Mouse (Mus musculus) cerebral cortex, adult 2 months (tissue): Measurements from ENCODE around the gene Cd247.

Experiments
- WGBS: fragments of 180-500 bp; shearing (Covaris S2); methylation state at CpG from one replicate; pipeline ENCODE4 v1.1.7; 2018; 5-methylcytosine and 5-hydroxymethylcytosine counted together

Cd247 gene

DNA sequence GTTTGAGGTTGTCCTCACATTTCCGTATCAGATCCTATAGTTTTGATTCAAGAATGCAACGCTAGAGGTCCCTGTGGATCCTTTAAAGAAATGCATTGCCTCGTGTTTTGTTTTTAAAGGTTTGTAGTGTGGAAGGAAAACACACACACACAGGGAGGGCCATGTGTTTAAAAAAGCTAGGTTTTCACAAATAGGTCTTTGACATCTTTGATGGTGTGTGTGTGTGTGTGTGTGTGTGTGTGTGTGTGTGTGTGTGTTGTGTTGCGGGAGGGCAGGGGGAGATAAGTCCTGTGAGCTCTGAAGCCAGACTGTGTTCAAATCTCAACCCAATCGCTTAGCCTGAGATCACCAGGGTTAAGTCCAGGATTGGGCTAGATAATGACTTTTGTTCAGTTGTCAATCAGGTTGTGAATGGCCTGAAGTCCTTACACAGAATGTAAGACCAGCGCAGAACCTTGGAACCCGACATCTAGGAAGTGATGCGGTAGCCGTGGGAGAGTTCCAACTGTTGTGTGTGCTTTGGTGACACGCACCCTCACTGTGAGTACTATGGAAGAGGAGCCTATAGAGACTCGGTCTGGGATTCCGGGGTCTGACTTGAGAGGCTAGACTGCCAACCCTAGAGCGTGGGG is 8.4 kb upstream of the Cd247 start:
- 3% methylated on average over 13 of the region's 13 CpGs for WGBS

DNA sequence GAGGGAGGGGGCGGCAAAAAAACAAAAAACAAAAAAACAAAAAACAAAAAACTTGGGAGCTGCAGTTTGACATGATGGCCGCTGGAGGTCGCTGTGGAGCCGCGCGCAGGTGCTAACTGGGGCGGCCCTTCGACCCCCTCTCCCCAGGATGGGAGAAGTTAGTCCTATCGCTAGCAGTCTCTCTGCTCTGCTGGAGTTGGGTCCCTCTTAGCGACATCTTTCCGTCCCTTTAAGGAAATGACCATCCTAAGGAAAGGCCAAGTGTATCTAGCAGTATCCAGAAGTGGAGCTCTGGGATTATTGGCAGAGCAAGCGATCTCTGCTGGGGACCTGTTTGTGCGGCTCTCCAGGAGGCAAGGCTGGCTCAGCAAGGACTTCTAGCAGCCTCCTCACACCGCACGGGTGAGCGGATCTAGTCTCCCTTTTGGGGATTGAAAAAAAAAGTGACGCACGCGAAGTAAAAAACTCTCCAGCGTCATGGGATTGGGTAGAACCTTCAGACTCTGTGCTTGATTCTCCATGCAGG is 7.8 kb upstream of the Cd247 start:
- 7% methylated on average over 20 of the region's 20 CpGs for WGBS

DNA sequence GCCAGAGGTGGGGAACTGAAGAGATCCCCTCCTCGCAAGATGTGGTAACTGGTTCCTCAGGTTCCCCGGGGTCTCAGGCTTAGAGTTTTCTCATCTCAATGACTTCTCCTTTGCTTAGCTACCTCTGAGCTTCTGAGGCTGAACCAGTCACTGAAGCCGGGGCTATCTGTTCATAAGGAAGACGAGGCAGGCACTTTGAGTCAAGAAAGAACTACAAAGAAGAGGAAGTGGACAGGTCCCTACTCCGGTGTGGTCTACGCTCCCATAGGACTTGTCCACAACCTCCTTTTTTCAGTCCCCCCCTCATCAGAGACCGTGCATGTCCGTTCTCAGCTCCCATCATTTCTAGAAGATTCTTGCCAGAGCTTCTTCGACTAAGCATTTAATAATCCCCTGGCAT is 7.1 kb upstream of the Cd247 start:
- WGBS: 86% methylated on average over 9 of the region's 9 CpGs

GRCm38 (mm10) chr1:165781911-165782310 is 6.6 kb upstream of the Cd247 start:
- 87% methylated on average over 12 of the region's 12 CpGs for WGBS

GRCm38 (mm10) chr1:165786296-165786695 is 2.2 kb upstream of the Cd247 start:
- 42% methylated on average over 11 of the region's 11 CpGs for WGBS

DNA sequence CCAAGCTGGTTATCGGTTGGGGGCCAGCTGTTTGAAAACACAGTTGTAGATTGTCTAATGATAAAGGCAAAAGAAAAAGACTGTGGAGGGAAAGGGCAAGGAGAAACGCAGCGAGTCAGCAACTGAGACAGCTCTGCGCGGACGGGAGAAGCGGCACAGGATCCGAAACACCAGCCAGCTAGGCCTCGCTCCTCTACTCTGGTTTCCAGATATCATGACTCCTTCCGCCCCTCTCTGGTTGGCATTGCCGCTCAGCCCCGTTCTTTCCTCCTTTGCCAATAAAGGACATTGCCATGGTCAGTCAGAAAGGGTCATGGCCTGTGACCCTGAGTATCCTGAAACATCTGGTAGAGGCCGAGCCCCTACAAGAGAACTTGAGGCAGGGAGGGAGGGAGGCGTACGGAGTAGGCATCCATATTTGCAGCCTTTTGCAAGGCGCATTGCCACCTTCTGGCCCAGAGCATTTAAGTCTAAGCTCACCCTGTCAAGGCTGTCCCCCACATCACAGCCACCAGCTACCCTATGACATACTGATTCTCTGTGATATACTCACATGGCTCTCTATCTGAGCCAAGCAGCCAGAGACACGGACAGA is 682 bp downstream of the Cd247 start:
- 93% methylated on average over 17 of the region's 17 CpGs for WGBS

- WGBS: 96% methylated on average over 6 of the region's 6 CpGs
Observed at GRCm38 (mm10) chr1:165789963-165790362, 1.5 kb downstream of the Cd247 start.

DNA sequence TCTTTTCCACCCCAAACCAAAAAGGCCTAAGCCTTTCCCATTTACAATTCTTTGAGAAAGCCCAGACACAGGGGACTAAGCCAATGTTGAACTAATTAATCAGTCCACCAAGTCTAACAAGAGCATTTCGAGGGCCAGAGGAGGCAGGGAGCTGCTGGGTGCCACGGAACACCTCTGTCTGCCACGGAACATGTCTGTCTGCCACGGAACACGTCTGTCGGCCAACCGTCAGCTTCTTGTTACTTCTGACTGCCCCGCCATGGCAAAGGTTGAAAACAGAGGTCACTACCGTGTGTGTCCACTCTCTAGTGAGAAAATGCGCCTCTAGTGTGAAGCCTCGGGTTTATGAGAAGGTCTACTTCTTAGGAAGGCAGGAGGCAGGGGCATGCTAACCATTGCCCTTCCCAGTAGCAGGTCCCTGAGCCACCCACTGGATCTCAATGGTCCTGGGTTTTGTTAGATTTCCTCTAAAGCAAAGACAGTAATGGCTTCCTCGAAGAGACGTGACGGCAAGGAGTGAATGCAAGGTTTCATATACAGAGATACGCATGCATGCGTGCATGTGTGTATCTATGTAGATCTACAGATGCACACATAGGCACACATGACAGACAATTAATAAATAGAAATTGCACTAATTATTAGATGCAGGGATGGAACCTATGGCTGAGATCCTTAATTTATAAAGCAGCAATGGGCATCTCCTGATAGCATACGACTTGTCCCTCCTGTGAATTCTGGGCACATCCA is 2.2 kb downstream of the Cd247 start:
- 95% methylated on average over 17 of the region's 17 CpGs for WGBS

DNA sequence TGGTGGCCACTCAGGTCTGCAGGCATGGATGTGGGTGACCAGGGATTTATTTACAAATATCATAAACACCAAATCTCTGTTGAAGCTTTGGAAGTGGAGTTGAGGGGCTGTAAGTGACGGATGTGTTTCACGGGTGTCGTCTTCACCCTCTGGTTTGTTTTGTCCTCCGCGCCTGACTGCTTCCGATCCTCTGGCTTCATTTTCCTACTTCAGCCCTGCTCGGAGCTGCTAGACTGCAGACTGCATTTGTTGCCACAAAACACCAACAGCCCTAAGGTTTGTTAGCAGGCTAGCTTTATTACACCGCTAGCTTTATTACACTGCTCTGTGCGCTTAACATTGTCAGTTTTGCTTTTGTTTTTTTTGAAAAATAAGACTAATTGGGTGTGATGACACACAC is 2.9 kb downstream of the Cd247 start:
- 95% methylated on average over 9 of the region's 9 CpGs for WGBS

DNA sequence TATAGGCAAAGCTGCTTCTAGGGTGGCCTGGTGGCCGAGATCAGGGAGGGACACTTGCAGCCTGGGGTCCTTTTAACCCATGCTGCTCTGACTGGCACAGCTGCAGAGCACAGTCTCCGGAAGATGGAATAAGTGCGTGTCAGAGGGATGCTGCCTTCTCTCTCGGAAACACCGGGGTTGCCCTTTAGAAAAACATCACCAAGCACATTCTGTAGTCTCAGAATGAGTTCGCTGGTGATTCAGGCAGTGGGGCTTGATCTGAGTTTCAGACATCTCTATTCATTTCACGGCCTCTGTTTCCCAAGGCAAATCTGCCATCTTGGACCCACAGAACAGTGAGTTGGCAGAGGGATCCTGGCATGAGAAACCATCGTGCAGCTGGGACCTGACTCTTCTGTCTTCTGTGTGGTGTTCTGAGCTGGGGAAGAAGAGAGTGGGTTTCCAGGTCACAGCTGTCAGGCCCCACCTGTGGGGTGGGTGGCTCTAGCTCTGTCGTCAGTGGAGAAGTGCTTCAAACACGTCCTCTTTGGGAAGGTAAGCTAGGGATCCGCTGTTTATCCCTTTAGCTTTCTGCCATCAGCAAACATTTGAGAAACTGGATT is 13.3 kb downstream of the Cd247 start:
- 80% methylated on average over 11 of the region's 11 CpGs for WGBS

- WGBS: 91% methylated on average over 5 of the region's 5 CpGs
Observed at GRCm38 (mm10) chr1:165803107-165803506, 14.6 kb downstream of the Cd247 start.

DNA sequence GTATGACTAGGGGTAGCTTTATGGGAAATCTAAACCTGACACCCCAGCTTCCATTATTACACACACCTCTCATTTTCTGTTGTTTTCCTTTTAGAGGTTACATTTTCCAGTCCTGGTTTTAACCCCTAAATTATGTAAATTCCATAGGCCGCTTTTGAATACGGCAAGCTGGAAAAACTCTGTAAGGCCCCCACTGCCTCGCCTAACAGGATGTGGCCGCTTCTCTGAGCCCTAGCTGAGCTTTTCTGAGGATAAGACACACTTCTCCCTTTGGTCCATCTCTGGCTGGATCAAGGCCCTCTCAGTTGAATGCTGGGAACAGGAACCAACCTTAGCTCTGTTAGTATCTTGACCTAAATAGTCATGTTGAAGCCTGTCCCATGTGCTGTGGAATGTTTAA is 15.7 kb downstream of the Cd247 start:
- 95% methylated on average over 4 of the region's 4 CpGs for WGBS

GRCm38 (mm10) chr1:165810633-165811032 is 22.2 kb downstream of the Cd247 start:
- WGBS: 95% methylated on average over 2 of the region's 2 CpGs

DNA sequence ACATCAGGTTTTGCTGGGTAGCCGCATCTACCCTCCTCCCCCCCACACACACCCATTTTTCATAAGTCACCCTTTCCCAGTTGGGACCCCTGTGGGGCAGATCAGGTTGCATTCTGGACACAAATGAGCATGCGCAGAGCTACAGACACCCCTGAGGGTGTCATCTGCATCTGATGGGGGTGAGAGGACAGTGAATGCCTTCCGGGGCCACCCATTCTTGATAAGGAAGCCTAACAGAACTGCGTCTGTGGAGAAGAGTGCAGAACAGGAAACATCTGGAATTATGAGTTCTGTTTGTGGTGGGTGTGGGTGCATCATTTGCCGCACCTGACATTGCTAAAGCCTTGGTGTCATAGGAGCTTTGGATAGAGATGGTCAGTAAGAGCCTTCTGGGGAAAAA is 22.7 kb downstream of the Cd247 start:
- WGBS: 93% methylated on average over 5 of the region's 5 CpGs

GRCm38 (mm10) chr1:165812775-165813174 is 24.3 kb downstream of the Cd247 start:
- 89% methylated on average over 3 of the region's 3 CpGs for WGBS

GRCm38 (mm10) chr1:165814116-165814515 is 25.6 kb downstream of the Cd247 start:
- WGBS: 59% methylated on average over 7 of the region's 7 CpGs

GRCm38 (mm10) chr1:165814521-165815278 is 26.2 kb downstream of the Cd247 start:
- 28% methylated on average over 14 of the region's 14 CpGs for WGBS

DNA sequence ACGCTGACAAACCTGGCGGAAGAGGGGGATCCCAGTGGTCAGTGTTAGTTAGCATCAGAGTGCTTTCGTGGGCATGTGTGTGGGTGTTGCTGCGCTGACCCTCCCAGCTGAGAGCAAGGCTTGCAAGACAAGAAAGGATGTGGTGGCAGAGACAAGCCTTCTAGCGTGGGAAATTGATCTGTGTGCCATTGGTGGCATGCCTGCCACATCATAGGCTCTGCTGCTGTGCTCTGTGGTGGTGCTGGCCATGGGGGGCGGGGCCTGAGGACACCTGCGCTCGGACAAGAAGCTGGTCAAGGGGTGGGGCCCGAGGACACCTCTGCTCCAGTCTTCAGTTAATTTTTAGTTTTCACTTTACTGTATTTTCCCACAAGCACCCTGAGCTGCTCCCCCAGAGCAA is 27.9 kb downstream of the Cd247 start:
- WGBS: 89% methylated on average over 9 of the region's 9 CpGs

- 65% methylated on average over 9 of the region's 9 CpGs for WGBS
Observed at GRCm38 (mm10) chr1:165817264-165817663, 28.8 kb downstream of the Cd247 start.

- 76% methylated on average over 8 of the region's 8 CpGs for WGBS
Observed at GRCm38 (mm10) chr1:165818145-165818860, 29.8 kb downstream of the Cd247 start.

- 81% methylated on average over 4 of the region's 4 CpGs for WGBS
Observed at GRCm38 (mm10) chr1:165819147-165819546, 30.7 kb downstream of the Cd247 start.
